Mouse (Mus musculus): Measurements from ENCODE around the gene Stk33. TPM values are rescaled to one million over a fixed set of nuclear protein-coding genes. Genes with fewer than 3 reads are reported as not detected.

The Stk33 gene
- polyA plus RNA-seq (2015; fragmentation: Nextera tagmentation; extraction: Ambion mirVana), result 0.21 and 0.46 TPM in 2 replicates

DNA sequence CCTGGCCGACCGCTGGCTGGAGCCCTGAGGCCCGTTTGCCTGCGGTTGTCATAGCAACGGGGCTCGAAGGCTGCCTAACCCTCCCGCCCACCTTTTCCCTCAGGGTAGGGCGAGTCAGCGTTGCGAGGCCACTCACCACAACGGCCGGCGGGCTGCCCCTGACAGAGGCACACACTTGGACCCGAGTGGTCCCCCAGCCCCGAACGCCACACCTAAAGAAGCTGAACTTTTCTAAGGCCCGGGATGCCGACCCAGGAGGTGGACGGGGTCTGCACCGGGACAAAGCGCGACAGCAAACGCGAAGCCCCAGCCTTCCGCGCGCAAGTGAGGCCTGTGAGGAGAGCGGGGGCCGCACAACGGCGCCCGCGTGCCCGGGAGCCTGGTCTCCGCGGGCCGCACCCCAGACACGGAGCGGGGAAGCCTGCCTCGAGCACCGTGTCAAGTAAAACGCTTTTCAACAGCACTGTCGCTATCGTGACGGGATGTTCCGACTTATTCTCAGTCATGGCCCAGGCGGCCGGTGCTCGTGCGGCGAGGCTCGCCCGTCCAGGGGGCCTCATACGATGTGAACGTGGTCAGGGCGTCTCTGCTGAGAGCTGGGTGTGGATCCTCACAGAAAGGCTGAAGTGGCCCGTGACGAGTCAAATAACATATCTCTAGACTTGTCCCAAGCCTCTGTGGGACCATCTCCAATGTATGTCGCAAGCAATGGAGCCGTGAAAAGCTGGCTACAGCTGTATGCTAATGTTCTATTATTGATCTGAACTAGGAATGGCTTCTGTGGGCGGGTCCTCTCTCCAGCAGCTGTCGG is at the start of gene Stk33:
Gene Stk33, minus strand, starts transcription at position 301 of the 811 bp plus-strand sequence.
- H3K4me3 ChIP-seq (ENCODE audit: low read depth, low read length), result peak within 1 kb of the TSS; percentile 43
- peaks cover 10% of the 10 kb centered on the region; the same call in 1 of the 2 replicates for H3K27me3 ChIP-seq (replicated peaks; ENCODE audit: control insufficient read depth, insufficient read depth, low read length)
- no peak within 1 kb of the TSS for H3K27ac ChIP-seq (ENCODE audit: low read depth, low read length)
- H3K4me2 ChIP-seq (replicated peaks; ENCODE audit: low read depth), result peak within 1 kb of the TSS; percentile 87
- no peaks in the 10 kb centered on the region for H3K9me3 ChIP-seq (ENCODE audit: control insufficient read depth)
- TF ChIP-seq CTCF (IDR thresholded peaks at IDR 0.05; ENCODE audit: low read depth), result no peak
- no peaks in the 10 kb centered on the region for H3K36me3 ChIP-seq (ENCODE audit: control insufficient read depth, insufficient read depth)
- WGBS, result under 1% methylated on average over 62 of the region's 62 CpGs
- H3K9ac ChIP-seq (ENCODE audit: low read depth, low read length), result 0 out of 2 replicates have a peak within 1 kb of the TSS, but pooled peaks have one; percentile 5
- peaks cover 8% of the 10 kb centered on the region; the same call in 1 of the 2 replicates for H3K4me1 ChIP-seq (replicated peaks; ENCODE audit: control insufficient read depth, insufficient read depth, low read length)
- ATAC-seq, result peak; percentile 61; the same call in 1 of the 2 replicates

DNA sequence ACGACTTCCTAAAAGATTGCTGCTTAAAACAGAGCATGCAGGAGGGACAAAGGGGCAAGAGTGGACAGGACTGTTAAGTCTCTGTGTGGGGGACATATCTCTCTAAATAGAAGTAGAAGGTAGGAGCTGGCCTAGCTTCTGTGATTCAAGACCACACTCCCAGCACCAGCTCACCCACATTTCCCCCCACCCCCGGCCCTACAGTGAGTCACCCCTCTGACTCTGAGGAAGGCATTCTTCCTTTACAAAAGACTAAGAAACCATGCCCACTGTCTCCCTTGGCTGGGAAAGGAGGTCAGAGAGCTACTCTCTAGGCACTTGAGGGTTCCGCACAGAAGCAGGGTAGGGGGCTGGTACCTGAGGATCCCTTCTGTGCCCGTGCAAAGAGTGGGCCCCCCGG is 45.3 kb upstream of the Stk33 start:
- no peak overlapping the region for H3K9ac ChIP-seq (ENCODE audit: low read depth, low read length)
- no peaks in the 10 kb centered on the region for H3K4me1 ChIP-seq (replicated peaks; ENCODE audit: control insufficient read depth, insufficient read depth, low read length)
- 76% methylated on average over 5 of the region's 5 CpGs for WGBS
- H3K4me2 ChIP-seq (replicated peaks; ENCODE audit: low read depth), result no peak overlapping the region
- H3K4me3 ChIP-seq (ENCODE audit: low read depth, low read length), result no peak overlapping the region
- H3K27ac ChIP-seq (ENCODE audit: low read depth, low read length), result no peak overlapping the region
- no peaks in the 10 kb centered on the region for H3K36me3 ChIP-seq (ENCODE audit: control insufficient read depth, insufficient read depth)
- TF ChIP-seq CTCF (IDR thresholded peaks at IDR 0.05; ENCODE audit: low read depth), result no peak
- H3K27me3 ChIP-seq (replicated peaks; ENCODE audit: control insufficient read depth, insufficient read depth, low read length), result no peaks in the 10 kb centered on the region
- no peaks in the 10 kb centered on the region for H3K9me3 ChIP-seq (ENCODE audit: control insufficient read depth)
- ATAC-seq, result no peak

DNA sequence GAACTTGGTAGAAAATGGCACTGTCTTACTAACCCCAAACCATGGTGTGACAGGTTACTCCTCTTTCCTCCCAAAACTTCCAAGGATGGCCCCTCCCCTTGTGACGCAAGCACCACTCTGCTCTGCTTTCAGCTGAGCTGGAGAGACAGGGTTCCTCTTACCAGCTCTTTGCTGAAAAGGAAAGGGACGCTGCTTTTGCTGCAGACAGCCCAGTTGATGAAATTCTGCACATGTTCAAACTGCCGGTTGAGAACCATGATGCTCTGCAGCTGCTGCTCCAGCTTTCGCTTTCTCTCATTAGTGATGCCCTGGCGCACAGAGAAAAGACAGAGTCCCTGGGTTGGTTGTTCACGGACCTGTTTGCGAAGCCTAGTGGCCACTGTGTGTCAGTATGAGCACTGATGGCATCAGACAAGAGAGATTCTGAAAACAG is 41.9 kb upstream of the Stk33 start:
- 32% methylated on average over 7 of the region's 7 CpGs for WGBS
- Histone ChIP-seq H3K9me3 (ENCODE audit: control insufficient read depth) (no peaks in the 10 kb centered on the region), H3K4me3 (ENCODE audit: low read depth, low read length) (no peak overlapping the region), H3K27ac (ENCODE audit: low read depth, low read length) (no peak overlapping the region), H3K4me1 (replicated peaks; ENCODE audit: control insufficient read depth, insufficient read depth, low read length) (no peaks in the 10 kb centered on the region), H3K27me3 (replicated peaks; ENCODE audit: control insufficient read depth, insufficient read depth, low read length) (no peaks in the 10 kb centered on the region), H3K9ac (ENCODE audit: low read depth, low read length) (no peak overlapping the region), H3K36me3 (ENCODE audit: control insufficient read depth, insufficient read depth) (no peaks in the 10 kb centered on the region), H3K4me2 (replicated peaks; ENCODE audit: low read depth) (no peak overlapping the region)
- peak; percentile 43 for TF ChIP-seq CTCF (IDR thresholded peaks at IDR 0.05; ENCODE audit: low read depth)
- no peak for ATAC-seq

DNA sequence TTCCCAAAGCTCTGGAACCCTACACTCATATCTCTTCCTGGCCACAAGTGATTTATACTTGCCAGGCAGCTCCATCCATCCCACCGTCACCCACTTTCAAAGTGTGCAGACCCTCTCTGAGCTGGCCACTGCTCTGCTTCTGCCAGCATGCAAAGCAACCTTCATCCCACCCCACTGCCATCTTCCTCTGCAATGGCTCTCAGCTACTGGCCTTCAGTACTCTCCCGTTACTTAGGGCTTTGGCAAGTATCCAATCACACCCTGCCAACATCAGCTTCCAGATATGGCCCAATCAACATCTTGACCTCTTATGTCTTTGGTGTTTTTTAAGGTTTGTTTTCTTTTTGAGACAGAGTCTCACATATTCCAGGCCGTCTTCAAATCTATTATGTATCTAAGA is 39.0 kb upstream of the Stk33 start:
- 66% methylated on average over 3 of the region's 3 CpGs for whole genome bisulfite sequencing
- no peak overlapping the region for H3K4me2 ChIP-seq (replicated peaks; ENCODE audit: low read depth)
- H3K9me3 ChIP-seq (ENCODE audit: control insufficient read depth), result no peaks in the 10 kb centered on the region
- no peak for TF ChIP-seq CTCF (IDR thresholded peaks at IDR 0.05; ENCODE audit: low read depth)
- no peak overlapping the region for H3K27ac ChIP-seq (ENCODE audit: low read depth, low read length)
- no peak for ATAC-seq
- H3K27me3 ChIP-seq (replicated peaks; ENCODE audit: control insufficient read depth, insufficient read depth, low read length), result no peaks in the 10 kb centered on the region
- no peaks in the 10 kb centered on the region for H3K36me3 ChIP-seq (ENCODE audit: control insufficient read depth, insufficient read depth)
- no peak overlapping the region for H3K4me3 ChIP-seq (ENCODE audit: low read depth, low read length)
- H3K4me1 ChIP-seq (replicated peaks; ENCODE audit: control insufficient read depth, insufficient read depth, low read length), result no peaks in the 10 kb centered on the region
- H3K9ac ChIP-seq (ENCODE audit: low read depth, low read length), result no peak overlapping the region

DNA sequence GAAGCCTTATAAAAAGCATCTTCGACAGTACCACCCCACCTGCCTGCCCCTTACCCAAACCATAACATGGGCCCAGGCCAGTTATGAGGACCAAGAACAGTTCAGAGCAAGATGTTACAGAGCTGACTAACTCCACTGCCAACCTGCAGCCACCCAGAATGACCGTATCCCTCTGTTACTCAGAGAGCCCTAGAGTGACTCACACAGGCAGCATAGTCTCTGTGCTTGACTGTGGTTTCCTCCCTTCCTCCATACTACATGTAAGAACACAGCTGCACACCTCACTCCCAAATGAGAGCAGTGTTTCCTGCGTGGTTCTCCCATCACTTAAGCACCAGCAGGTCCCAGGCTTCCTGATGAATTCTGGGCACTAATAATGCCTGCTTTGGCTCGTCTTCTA is 31.8 kb upstream of the Stk33 start:
- Histone ChIP-seq H3K9me3 (ENCODE audit: control insufficient read depth) (no peaks in the 10 kb centered on the region), H3K4me3 (ENCODE audit: low read depth, low read length) (no peak overlapping the region), H3K27me3 (replicated peaks; ENCODE audit: control insufficient read depth, insufficient read depth, low read length) (no peaks in the 10 kb centered on the region), H3K4me1 (replicated peaks; ENCODE audit: control insufficient read depth, insufficient read depth, low read length) (no peaks in the 10 kb centered on the region), H3K4me2 (replicated peaks; ENCODE audit: low read depth) (no peak overlapping the region), H3K27ac (ENCODE audit: low read depth, low read length) (no peak overlapping the region), H3K9ac (ENCODE audit: low read depth, low read length) (no peak overlapping the region), H3K36me3 (ENCODE audit: control insufficient read depth, insufficient read depth) (no peaks in the 10 kb centered on the region)
- no peak for TF ChIP-seq CTCF (IDR thresholded peaks at IDR 0.05; ENCODE audit: low read depth)
- no peak for ATAC-seq
- WGBS, result 65% methylated on average over 4 of the region's 4 CpGs

DNA sequence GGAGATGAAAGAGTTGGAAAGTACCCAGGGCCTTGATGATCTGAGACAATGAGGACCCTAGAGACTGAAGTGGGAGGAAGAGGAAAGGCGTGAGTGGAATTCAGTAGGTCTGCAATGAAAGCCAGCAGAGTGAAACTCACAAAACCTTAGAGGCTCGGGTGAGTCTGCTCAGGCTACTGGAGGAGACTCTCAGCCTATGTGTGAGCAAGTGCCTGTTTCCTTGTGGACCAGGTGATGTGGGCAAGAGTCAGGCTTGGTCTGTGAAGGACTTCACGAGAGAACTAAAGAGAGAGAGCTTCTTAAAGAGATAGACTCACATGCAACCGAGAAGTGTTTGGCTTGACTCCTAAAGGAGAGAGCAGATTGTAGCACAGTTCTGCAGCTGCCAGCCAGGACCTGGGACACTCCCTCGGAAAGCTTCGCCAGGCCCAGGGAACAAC is 29.4 kb upstream of the Stk33 start:
- Histone ChIP-seq H3K9ac (ENCODE audit: low read depth, low read length) (no peak overlapping the region), H3K4me2 (replicated peaks; ENCODE audit: low read depth) (no peak overlapping the region), H3K4me3 (ENCODE audit: low read depth, low read length) (no peak overlapping the region), H3K27me3 (replicated peaks; ENCODE audit: control insufficient read depth, insufficient read depth, low read length) (no peaks in the 10 kb centered on the region), H3K36me3 (ENCODE audit: control insufficient read depth, insufficient read depth) (no peaks in the 10 kb centered on the region), H3K27ac (ENCODE audit: low read depth, low read length) (no peak overlapping the region), H3K9me3 (ENCODE audit: control insufficient read depth) (no peaks in the 10 kb centered on the region), H3K4me1 (replicated peaks; ENCODE audit: control insufficient read depth, insufficient read depth, low read length) (no peaks in the 10 kb centered on the region)
- no peak for ATAC-seq
- 46% methylated on average over 6 of the region's 6 CpGs for WGBS
- no peak for TF ChIP-seq CTCF (IDR thresholded peaks at IDR 0.05; ENCODE audit: low read depth)
